Mouse (Mus musculus) testis, adult 2 months (tissue): Measurements from ENCODE around the gene Ccdc22.

Experiments
- CTCF ChIP-seq: fragments of 200-500 bp; IDR thresholded peaks from 2 replicates; pipeline ENCODE4 v1.5.1; 2012; ENCODE audit warnings: low read depth, mild to moderate bottlenecking, inconsistent platforms, low read length, moderate library complexity; ENCODE audit not compliant: control insufficient read depth, insufficient read depth, insufficient replicate concordance
- POLR2A ChIP-seq: fragments of 200-500 bp; IDR thresholded peaks from 2 replicates; pipeline ENCODE4 v1.6.1; 2012; ENCODE audit warnings: low read depth, mild to moderate bottlenecking, inconsistent platforms, low read length, moderate library complexity; ENCODE audit not compliant: control insufficient read depth

GRCm38 (mm10) chrX:7639536-7640325 is 34.4 kb upstream of the Ccdc22 start:
- TF ChIP-seq POLR2A (no peak), CTCF (no peak)
